Mouse (Mus musculus) mouse embryonic stem cell (cell line): Measurements from ENCODE around the gene Ppdpf.

Experiments
- in situ Hi-C, 2 experiments: fragments of 300-500 bp; cut with MboI; formaldehyde crosslinking; loops; 1 replicate in 1 of 2; 3 replicates in 1 of 2; pipeline ENCODE4 v1.14.3; 2019 to 2020; ENCODE audit warnings: low sequenced_read_pairs in 2 of 2, low pct_unique_long_range_greater_than_20kb in 1 of 2, mixed read lengths in 1 of 2; ENCODE audit not compliant: unreplicated experiment in 1 of 2

Ppdpf gene

GRCm38 (mm10) chr2:181205678-181206077, 18.6 kb downstream of the Ppdpf start:
- in situ Hi-C loops: no loop called here

- in situ Hi-C loops: no loop called here
These were observed 19.1 kb downstream of the Ppdpf start for GRCm38 (mm10) chr2:181206118-181206517.

GRCm38 (mm10) chr2:181212389-181213020, 25.5 kb downstream of the Ppdpf start:
- in situ Hi-C loops: no loop called here

GRCm38 (mm10) chr2:181213021-181213445, 26.0 kb downstream of the Ppdpf start, which contains the start of gene Srms:
Gene Srms (minus strand): TSS chr2:181213185.
- in situ Hi-C loops: no loop called here

GRCm38 (mm10) chr2:181216037-181216436, 29.0 kb downstream of the Ppdpf start:
- in situ Hi-C loops: no loop called here

- in situ Hi-C loops: no loop called here
These were observed 31.9 kb downstream of the Ppdpf start for GRCm38 (mm10) chr2:181218881-181219485.

GRCm38 (mm10) chr2:181219538-181220216, 32.6 kb downstream of the Ppdpf start, which contains the start of gene Fndc11:
Gene Fndc11 (plus strand): TSS chr2:181220013.
- in situ Hi-C loops: no loop called here

GRCm38 (mm10) chr2:181220361-181220760, 33.3 kb downstream of the Ppdpf start:
- in situ Hi-C loops: no loop called here

GRCm38 (mm10) chr2:181224994-181225393, 37.9 kb downstream of the Ppdpf start:
- in situ Hi-C loops: no loop called here

GRCm38 (mm10) chr2:181227122-181227521, 40.1 kb downstream of the Ppdpf start:
- in situ Hi-C loops: no loop called here

- in situ Hi-C loops: no loop called here
These were observed 41.3 kb downstream of the Ppdpf start for GRCm38 (mm10) chr2:181228335-181228734.

GRCm38 (mm10) chr2:181231171-181231570, 44.1 kb downstream of the Ppdpf start:
- in situ Hi-C loops: no loop called here

GRCm38 (mm10) chr2:181233443-181233842, 46.4 kb downstream of the Ppdpf start:
- in situ Hi-C loops: no loop called here

GRCm38 (mm10) chr2:181234680-181235079, 47.6 kb downstream of the Ppdpf start:
- in situ Hi-C loops: no loop called here

GRCm38 (mm10) chr2:181235681-181236566, 48.9 kb downstream of the Ppdpf start:
- in situ Hi-C loops: no loop called here

GRCm38 (mm10) chr2:181237251-181238014, 50.4 kb downstream of the Ppdpf start:
- in situ Hi-C loops: no loop called here

- in situ Hi-C loops: no loop called here
These were observed 51.1 kb downstream of the Ppdpf start for GRCm38 (mm10) chr2:181238091-181238610.
